Mouse (Mus musculus): ENCODE data around the gene Clec9a.

Gene Clec9a

GRCm38 (mm10) chr6:129408562-129408961 is at the start of gene Clec9a:
Gene Clec9a (plus strand): TSS chr6:129408862.
- no peak for DNase-seq (ENCODE audit: low read depth)

GRCm38 (mm10) chr6:129359515-129359914 is 49.1 kb upstream of the Clec9a start:
- peak; percentile 51 for DNase-seq (ENCODE audit: low read depth)

GRCm38 (mm10) chr6:129363942-129364341 is 44.7 kb upstream of the Clec9a start:
- no peak for DNase-seq (ENCODE audit: low read depth)

GRCm38 (mm10) chr6:129365959-129366359 is 42.7 kb upstream of the Clec9a start:
- peak; percentile 89 for DNase-seq (ENCODE audit: low read depth)

- DNase-seq (ENCODE audit: low read depth), result no peak
Measured at GRCm38 (mm10) chr6:129369374-129370132, 39.1 kb upstream of the Clec9a start.

GRCm38 (mm10) chr6:129374937-129375471 is 33.7 kb upstream of the Clec9a start:
- DNase-seq (ENCODE audit: low read depth), result peak; percentile 57

- DNase-seq (ENCODE audit: low read depth), result no peak
Measured at GRCm38 (mm10) chr6:129380454-129380853, 28.2 kb upstream of the Clec9a start.

- no peak for DNase-seq (ENCODE audit: low read depth)
Measured at GRCm38 (mm10) chr6:129381736-129382135, 26.9 kb upstream of the Clec9a start.

GRCm38 (mm10) chr6:129383466-129383865 is 25.2 kb upstream of the Clec9a start:
- no peak for DNase-seq (ENCODE audit: low read depth)

GRCm38 (mm10) chr6:129385000-129385399 is 23.7 kb upstream of the Clec9a start:
- DNase-seq (ENCODE audit: low read depth), result no peak

- DNase-seq (ENCODE audit: low read depth), result no peak
Measured at GRCm38 (mm10) chr6:129385774-129386173, 22.9 kb upstream of the Clec9a start, which contains the start of gene Clec12b. Gene Clec12b (minus strand): TSS chr6:129385874.

- peak; percentile 68 for DNase-seq (ENCODE audit: low read depth)
Measured at GRCm38 (mm10) chr6:129393087-129393720, 15.5 kb upstream of the Clec9a start.

- DNase-seq (ENCODE audit: low read depth), result no peak
Measured at GRCm38 (mm10) chr6:129393732-129394131, 14.9 kb upstream of the Clec9a start.

- no peak for DNase-seq (ENCODE audit: low read depth)
Measured at GRCm38 (mm10) chr6:129396997-129397396, 11.7 kb upstream of the Clec9a start, which contains the start of gene Clec1b. Gene Clec1b (plus strand): TSS chr6:129397297.

- peak; percentile 68 for DNase-seq (ENCODE audit: low read depth)
Measured at GRCm38 (mm10) chr6:129399945-129400344, 8.7 kb upstream of the Clec9a start.

- no peak for DNase-seq (ENCODE audit: low read depth)
Measured at GRCm38 (mm10) chr6:129402404-129402803, 6.3 kb upstream of the Clec9a start.

GRCm38 (mm10) chr6:129403391-129403790 is 5.3 kb upstream of the Clec9a start:
- DNase-seq (ENCODE audit: low read depth), result no peak

GRCm38 (mm10) chr6:129405999-129406398 is 2.7 kb upstream of the Clec9a start:
- DNase-seq (ENCODE audit: low read depth), result peak; percentile 89

GRCm38 (mm10) chr6:129407324-129407723 is 1.3 kb upstream of the Clec9a start:
- DNase-seq (ENCODE audit: low read depth), result peak; percentile 90

- DNase-seq (ENCODE audit: low read depth), result no peak
Measured at GRCm38 (mm10) chr6:129414177-129414576, 5.5 kb downstream of the Clec9a start.

- DNase-seq (ENCODE audit: low read depth), result no peak
Measured at GRCm38 (mm10) chr6:129422311-129422710, 13.6 kb downstream of the Clec9a start.

- DNase-seq (ENCODE audit: low read depth), result no peak
Measured at GRCm38 (mm10) chr6:129423040-129423733, 14.5 kb downstream of the Clec9a start.

- DNase-seq (ENCODE audit: low read depth), result peak; percentile 40
Measured at GRCm38 (mm10) chr6:129423734-129424072, 15.0 kb downstream of the Clec9a start.
